Mouse (Mus musculus) ES-Bruce4 (cell line): ENCODE data around the gene Cnot4. TPM values are rescaled to one million over a fixed set of nuclear protein-coding genes. Genes with fewer than 3 reads are reported as not detected.

Source experiments
- H3K27ac ChIP-seq: 2 replicates; pipeline ENCODE4 v1.5.1; 2012; ENCODE audit warnings: low read length, inconsistent platforms; ENCODE audit not compliant: insufficient read depth
- H3K27me3 ChIP-seq: 2 replicates; pipeline ENCODE4 v1.6.1; 2012; ENCODE audit warnings: mild to moderate bottlenecking, low read length, inconsistent platforms; ENCODE audit not compliant: control insufficient read depth, poor library complexity, insufficient read depth, severe bottlenecking
- H3K36me3 ChIP-seq: 2 replicates; pipeline ENCODE4 v1.6.1; 2012; ENCODE audit warnings: inconsistent platforms, mild to moderate bottlenecking, low read length, moderate library complexity; ENCODE audit not compliant: control insufficient read depth, poor library complexity, insufficient read depth, severe bottlenecking
- H3K4me1 ChIP-seq: one replicate; pipeline ENCODE4 v1.8.1; 2011; ENCODE audit warnings: low read length; ENCODE audit not compliant: control insufficient read depth, insufficient read depth
- H3K4me3 ChIP-seq: 2 replicates; pipeline ENCODE4 v1.5.1; 2011; ENCODE audit warnings: low read depth, mild to moderate bottlenecking, low read length
- H3K9ac ChIP-seq: 2 replicates; pipeline ENCODE4 v1.6.1; 2012; ENCODE audit warnings: low read depth, mild to moderate bottlenecking, inconsistent platforms; ENCODE audit not compliant: poor library complexity, severe bottlenecking
- H3K9me3 ChIP-seq: replicated peaks from 2 replicates; pipeline ENCODE4 v1.6.1; 2012; ENCODE audit warnings: mild to moderate bottlenecking, low read length, inconsistent platforms; ENCODE audit not compliant: control insufficient read depth, poor library complexity, insufficient read depth, severe bottlenecking
- CTCF ChIP-seq: IDR thresholded peaks from one replicate; pipeline ENCODE4 v1.8.1; 2011; ENCODE audit warnings: low read depth, low read length
- EP300 ChIP-seq: IDR thresholded peaks from 2 replicates; pipeline ENCODE4 v1.6.1; 2011; ENCODE audit warnings: low read depth, low read length; ENCODE audit not compliant: insufficient read depth
- POLR2A ChIP-seq: IDR thresholded peaks from one replicate; pipeline ENCODE4 v1.8.1; 2011; ENCODE audit warnings: low read length; ENCODE audit not compliant: insufficient read depth
- polyA plus RNA-seq: library from polyadenylated mRNA; stranded (reverse); fragments of >200 nt; gene quantifications from 2 replicates; pipeline ENCODE4 v1.2.4, GENCODE M21; 2011; ENCODE audit warnings: low read depth; ENCODE audit not compliant: missing spikeins, insufficient read depth, insufficient read length

Gene Cnot4
- polyA plus RNA-seq, 1 experiment, result 49.2 TPM

DNA sequence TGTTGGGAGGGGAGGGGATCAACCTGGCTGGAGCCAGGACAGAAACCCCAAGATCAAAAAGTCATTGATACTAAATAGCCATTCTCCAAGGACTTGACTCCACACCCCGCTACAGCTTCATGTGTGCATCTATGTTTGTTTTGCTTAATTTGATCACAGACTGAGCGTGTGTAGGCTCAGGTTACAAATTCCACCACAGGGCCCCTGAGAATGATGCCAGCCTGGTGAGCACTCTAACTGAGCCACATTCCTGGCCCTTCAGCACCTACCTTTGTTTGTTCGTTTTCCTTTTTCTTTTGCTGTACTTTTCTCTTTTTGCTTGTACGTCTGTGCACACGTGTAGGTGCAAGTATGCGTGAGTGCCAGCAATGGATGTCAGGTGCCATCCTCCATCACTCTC, 144.3 kb downstream of the Cnot4 start:
- H3K27me3 ChIP-seq, result no peaks in the 10 kb centered on the region
- no peaks in the 10 kb centered on the region for H3K36me3 ChIP-seq
- TF ChIP-seq CTCF, result no peak
- no peak for TF ChIP-seq EP300
- TF ChIP-seq POLR2A, result no peak
- H3K4me1 ChIP-seq, result peaks cover 3% of the 10 kb centered on the region
- H3K27ac ChIP-seq, result no peak overlapping the region
- H3K9ac ChIP-seq, result no peak overlapping the region
- no peak overlapping the region for H3K4me3 ChIP-seq
- H3K9me3 ChIP-seq, result no peaks in the 10 kb centered on the region

DNA sequence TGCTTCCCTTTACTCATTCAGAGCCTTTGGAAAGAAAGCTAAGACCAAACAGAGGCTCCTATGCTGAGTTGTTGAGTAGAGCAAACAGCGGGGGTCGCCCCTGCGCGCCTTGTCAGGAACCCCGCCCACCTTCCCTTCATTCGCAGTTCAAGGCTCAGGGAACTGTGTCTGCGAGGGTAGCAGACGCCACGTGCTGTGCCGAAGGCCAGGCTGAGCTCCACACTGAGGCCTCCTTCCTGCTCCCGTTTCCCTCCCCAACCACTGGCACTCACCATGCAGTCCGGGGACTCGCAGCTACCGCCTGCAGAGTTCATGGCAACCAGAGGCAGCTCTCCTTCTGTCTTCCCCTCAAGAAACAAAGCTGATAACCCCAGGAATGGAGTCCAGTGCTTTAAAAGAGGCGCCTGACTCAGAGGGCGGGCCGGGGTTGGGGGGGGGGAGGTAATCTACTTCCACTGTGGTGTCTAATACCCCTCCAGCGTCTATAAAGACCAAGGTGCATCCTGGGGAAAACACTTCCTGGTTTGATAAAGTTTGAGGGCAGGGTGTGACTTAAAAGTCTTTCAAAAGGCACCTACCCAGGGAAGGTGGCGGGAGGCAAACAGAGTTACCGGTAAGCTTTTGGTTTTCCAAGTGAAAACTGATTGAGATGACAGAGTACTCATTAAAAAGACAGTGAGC, 145.3 kb downstream of the Cnot4 start, which contains the start of gene Slc23a4:
TSS of gene Slc23a4 (minus strand) at position 324 of the 681 bp plus-strand sequence.
- Histone ChIP-seq H3K36me3 (no peaks in the 10 kb centered on the region), H3K4me1 (peaks cover 3% of the 10 kb centered on the region), H3K4me3 (no peak within 1 kb of the TSS), H3K27me3 (no peaks in the 10 kb centered on the region), H3K9ac (no peak within 1 kb of the TSS), H3K27ac (no peak within 1 kb of the TSS), H3K9me3 (no peaks in the 10 kb centered on the region)
- no peak for TF ChIP-seq CTCF
- no peak for TF ChIP-seq POLR2A
- TF ChIP-seq EP300, result no peak

DNA sequence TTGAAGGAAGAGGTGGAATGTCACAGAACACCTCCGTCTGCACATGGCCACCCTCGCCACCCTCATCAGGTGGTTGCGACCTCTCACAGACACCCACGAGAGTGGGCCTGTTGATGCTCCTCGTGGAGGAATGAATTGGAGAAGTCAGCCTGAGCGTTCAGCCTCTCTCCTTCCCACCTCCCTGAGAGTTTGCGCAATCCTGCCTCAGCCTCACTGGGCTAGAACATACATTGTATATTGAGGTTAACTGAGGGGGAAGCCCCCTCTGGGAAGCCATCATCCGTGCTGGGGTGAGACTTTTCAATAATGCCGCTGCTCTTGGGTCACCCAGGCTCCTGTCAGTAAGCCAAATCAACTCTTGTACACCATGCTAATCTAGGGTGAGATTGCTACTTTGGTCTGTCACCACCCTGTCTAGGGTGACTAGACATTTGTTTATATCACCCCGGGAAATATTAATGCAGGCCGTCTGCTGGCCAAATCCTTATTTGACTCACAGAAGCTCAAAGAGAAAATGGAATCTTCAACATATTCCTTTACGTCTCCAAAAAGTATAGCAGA, 146.4 kb downstream of the Cnot4 start:
- H3K4me1 ChIP-seq, result peaks cover 3% of the 10 kb centered on the region
- no peaks in the 10 kb centered on the region for H3K36me3 ChIP-seq
- no peak overlapping the region for H3K27ac ChIP-seq
- H3K9me3 ChIP-seq, result no peaks in the 10 kb centered on the region
- TF ChIP-seq EP300 (no peak), CTCF (no peak), POLR2A (no peak)
- H3K27me3 ChIP-seq, result no peaks in the 10 kb centered on the region
- no peak overlapping the region for H3K4me3 ChIP-seq
- no peak overlapping the region for H3K9ac ChIP-seq

GRCm38 (mm10) chr6:34980661-34981060, 152.9 kb downstream of the Cnot4 start:
- peaks cover under 1% of the 10 kb centered on the region for H3K4me1 ChIP-seq
- no peak overlapping the region for H3K4me3 ChIP-seq
- no peaks in the 10 kb centered on the region for H3K27me3 ChIP-seq
- peak; percentile 28 for TF ChIP-seq CTCF
- no peak for TF ChIP-seq EP300
- TF ChIP-seq POLR2A, result no peak
- H3K9me3 ChIP-seq, result no peaks in the 10 kb centered on the region
- H3K27ac ChIP-seq, result no peak overlapping the region
- no peak overlapping the region for H3K9ac ChIP-seq
- no peaks in the 10 kb centered on the region for H3K36me3 ChIP-seq

DNA sequence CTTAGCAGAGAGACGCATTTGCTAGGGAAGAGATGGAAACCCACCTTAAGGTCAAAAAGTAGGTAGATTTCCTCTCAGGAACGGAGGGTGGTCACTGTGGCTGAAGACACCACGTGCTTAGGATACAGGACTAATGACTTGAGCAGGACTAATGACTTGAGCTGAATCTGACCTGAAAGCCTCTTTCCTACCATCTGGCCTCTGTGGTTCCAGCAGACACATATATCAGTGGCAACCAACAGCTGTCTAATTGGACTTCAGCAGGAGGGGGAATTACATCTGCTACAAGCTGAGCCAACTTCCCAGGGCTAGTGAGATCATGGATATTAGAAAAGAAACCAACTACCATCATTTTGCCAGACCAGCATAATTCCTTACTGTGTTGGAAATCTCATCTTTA, 154.2 kb downstream of the Cnot4 start:
- Histone ChIP-seq H3K9me3 (no peaks in the 10 kb centered on the region), H3K27me3 (no peaks in the 10 kb centered on the region), H3K4me3 (no peak overlapping the region), H3K9ac (no peak overlapping the region), H3K4me1 (no peaks in the 10 kb centered on the region), H3K36me3 (no peaks in the 10 kb centered on the region), H3K27ac (no peak overlapping the region)
- TF ChIP-seq CTCF (no peak), POLR2A (no peak), EP300 (no peak)

Other genes starting within 250 kb of the Cnot4 start
- 29.9 and 32.8 TPM in 2 replicates for gene Wdr91, start 222.8 kb downstream of the Cnot4 start, polyA plus RNA-seq
- gene Stra8, start 213.6 kb downstream of the Cnot4 start, polyA plus RNA-seq, result 0.69 and 0.94 TPM in 2 replicates
- gene Slc23a4, start 145.3 kb downstream of the Cnot4 start, polyA plus RNA-seq, result 1.3 and 2.4 TPM in 2 replicates
- gene Nup205, start 43.7 kb upstream of the Cnot4 start, polyA plus RNA-seq, result 142 and 151 TPM in 2 replicates
- 1.1 and 1.2 TPM in 2 replicates for gene Slc13a4, start 174.4 kb upstream of the Cnot4 start, polyA plus RNA-seq
- gene Fam180a, start 192.4 kb upstream of the Cnot4 start, polyA plus RNA-seq, result not detected in 2 replicates